Mouse (Mus musculus): ENCODE results near the gene Gm4491.

Gm4491 gene

DNA sequence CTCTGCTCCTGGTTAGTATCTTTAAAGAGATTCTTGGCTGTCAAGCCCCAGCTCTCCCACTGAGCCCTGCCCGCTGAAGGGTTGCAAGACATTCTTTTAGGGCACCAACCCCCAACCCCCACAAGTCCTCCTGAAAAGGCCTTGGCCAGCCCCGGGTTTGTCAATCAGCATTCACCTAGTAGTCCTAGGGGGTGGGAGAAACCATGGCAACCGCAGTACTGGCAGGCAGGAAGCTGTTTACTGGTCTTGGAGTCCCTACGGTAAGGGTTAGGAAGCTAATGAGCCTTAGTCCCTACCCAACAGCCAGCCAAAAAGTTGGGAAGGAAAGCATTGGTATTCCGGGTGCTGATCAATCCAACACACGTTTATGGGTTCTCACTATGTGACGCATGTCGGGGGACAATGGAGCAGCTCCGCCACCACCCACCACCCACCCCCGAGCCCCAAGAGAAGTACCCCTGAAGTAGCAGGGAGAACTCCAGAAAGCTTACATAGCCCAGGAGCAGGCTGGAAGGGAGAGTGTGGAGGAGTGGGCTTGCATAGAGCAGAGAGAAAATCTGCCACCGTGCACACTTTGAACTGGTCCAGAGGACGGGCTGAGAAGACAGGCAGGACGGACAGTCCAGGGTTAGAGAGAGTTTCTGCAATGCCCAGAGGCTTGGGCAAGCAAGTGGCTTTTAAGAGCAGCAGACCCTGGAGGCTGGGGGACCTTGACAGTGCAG, at the start of gene Gm4491:
TSS of gene Gm4491 (minus strand) at position 61 of the 722 bp plus-strand sequence.
- peak; percentile 20 for DNase-seq

DNA sequence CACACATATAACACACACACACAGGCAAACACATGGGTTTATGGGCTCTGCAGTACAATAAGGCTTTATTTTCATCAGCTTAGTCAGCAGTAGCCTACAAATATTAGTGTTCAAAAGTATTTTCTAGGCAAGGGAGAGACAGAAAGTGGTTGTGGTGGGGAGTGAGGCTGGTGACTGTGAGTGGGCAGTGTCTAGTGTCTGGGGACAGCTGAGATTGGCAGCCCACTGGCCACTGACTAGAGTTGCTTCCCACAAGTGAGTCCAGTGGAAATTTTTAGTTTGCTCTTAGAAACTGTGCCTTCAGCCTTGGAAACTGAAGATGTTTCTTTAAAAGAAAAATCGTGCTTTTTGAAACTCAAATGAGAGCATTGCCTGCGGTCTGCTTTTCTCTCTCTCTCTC, 46.1 kb upstream of the Gm4491 start:
- DNase-seq, result no peak

DNA sequence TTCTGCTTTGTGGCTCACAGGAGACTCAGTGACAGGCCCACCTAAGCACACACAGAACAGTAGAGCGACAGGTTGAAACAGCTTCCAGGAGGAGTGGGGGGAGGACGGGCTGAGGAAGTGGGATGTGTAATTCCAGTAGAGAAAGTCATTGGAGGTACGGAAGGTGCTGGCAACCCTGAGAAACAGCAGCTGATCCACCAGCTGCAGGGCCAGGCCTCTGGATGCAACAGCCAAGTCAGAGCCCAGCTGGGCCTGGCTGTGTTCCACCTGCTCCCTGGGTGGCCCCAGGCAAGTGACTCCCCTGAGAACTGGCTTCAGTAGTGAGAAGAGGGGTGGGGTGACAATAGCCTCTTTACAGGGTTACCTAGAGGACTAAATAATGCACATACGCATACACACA, 45.5 kb upstream of the Gm4491 start:
- peak; percentile 16 to 32 for DNase-seq

DNA sequence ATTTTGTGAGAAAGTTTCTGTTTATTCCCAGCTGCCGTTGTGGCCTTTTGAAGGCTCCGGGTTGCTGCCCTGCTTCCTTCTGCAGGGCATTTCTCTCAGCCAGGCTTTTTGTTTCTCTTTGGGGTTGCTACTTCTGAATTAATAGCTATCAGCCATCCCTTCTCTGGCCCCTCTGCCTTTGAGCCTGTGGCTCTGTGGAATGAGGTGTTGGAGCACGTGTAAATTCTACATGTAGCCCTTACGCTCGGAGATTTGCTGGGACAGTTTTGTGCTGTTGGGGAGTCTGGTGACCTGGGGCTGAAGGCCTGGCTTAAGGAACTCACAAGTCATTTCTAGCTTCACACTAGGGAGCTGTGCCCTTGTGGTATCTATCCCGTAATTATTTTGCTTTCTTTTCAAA, 39.2 kb upstream of the Gm4491 start:
- no peak for DNase-seq

DNA sequence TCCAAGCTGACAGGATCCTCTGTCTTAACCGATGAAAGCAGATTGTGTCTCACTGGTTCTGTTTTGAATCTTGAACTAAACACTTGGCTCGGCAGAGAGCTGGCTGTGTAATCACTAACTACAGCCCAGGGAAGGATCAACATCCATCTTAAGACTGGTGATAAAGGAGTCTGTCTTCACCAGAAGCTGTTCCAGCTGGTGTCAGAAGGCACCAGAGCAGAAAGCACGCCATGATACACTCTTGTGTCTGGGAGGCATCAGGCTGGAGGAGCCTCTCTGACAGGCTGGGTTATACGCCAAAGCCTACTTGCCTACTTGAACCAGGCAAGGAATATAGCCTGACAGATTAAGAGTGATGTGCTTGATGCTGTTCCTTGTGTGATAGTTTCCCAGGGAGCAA, 30.1 kb upstream of the Gm4491 start:
- no peak for DNase-seq

DNA sequence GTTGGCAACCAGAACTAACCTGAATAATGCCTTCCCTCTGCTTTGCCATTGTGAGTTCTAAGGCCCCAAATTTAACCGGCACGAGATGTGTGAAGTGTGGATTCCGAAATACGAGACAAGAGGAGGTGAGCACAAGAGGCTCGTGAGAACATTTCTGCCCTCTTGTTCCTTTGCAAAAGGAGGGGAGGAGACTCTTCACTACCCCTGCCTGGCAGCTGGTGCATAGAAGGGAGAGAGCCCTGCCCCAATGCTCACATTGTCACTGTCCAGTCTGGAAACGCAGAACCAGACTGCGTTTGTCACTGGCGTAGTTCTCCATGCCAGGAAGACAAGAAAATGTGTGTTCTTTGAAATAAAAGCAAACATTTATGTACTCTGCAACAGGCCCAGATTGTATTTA, 19.6 kb upstream of the Gm4491 start:
- no peak for DNase-seq

DNA sequence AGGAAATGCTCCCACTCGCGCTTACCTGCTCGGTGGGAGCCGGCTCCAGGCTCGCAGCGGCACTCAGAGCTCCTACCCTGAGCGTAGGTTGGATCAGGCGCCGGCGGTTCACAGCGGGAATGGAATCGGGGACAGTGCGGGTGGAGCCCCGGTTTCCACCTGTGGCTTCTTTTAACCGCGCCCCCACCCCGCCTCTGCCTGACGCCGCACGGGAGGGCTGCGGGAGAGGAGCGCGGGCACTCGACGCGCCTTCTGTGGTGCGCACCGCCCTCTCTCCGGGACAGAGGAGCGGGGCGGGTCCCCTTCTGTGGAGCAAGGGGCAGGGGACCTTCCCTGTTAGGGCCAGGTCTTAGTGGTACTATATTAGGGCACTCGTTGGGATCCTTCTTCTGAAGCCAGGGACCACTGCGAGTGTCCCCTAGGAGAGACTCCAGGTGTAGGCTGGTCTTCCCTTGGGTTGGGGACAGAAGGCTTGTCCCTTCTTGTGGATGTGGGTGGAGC, 17.5 kb upstream of the Gm4491 start, which contains the start of gene Gjb6:
TSS of gene Gjb6 (minus strand) at position 451 of the 501 bp plus-strand sequence.
- peak; percentile 15 to 18 for DNase-seq

DNA sequence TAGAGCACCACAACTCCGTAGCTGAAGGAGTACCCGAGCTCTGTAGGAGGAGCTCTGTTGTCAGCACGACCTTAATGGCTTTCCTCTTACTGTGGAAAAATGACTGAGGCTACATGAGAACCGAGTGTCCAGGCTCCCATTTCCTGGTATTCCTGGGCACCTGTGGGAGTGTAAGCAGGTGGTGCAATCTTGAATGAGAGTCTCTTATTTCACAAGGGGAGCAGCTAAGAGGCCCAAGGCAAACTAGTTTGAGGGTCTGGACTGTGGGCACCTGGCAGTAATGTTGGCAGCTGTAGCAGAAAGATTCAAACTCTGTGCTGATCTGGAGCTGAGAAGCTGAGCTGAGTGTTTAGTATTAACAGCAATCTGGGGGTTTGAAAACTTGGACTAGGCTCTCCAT, 11.7 kb upstream of the Gm4491 start:
- DNase-seq, result no peak

DNA sequence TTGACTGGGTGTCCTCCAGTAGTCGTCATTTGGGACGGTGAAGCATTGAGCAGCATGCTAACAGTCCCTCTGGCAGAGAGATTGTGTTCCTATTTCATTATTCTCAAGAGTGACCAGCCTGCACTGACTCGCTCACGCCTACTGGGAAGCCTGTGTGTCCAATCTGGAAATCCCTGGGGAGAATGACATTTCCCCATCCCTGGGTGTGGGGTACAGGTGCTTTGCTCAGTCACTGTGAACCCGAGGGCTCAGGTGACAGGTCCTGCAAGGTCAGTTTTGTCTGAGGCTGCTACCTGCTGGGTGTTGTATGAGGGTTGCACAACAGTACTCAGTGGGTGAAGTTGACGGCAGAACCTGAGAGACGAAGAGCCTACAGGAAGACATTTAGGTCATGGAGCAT, 6.6 kb upstream of the Gm4491 start:
- no peak for DNase-seq

DNA sequence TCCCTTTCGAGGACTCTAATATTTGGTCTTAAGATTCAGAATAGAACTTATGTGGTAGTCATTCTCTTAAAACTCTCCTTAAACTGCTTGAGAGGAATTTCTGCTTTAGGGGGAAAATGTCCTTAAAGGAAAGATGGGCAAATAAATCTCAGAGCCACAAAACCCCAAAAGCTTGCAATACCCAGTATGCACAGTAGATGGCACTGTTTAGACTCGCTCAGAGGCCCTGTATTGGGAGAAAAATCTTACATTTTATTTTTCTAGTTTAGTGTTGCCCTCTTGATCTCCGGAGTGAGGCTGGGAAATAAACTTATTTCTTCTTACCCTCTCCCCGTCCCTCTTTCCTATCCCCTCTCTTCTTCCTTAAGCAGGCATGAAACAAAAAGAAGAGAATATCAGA, 6.5 kb downstream of the Gm4491 start:
- peak; percentile 68 to 75 for DNase-seq

DNA sequence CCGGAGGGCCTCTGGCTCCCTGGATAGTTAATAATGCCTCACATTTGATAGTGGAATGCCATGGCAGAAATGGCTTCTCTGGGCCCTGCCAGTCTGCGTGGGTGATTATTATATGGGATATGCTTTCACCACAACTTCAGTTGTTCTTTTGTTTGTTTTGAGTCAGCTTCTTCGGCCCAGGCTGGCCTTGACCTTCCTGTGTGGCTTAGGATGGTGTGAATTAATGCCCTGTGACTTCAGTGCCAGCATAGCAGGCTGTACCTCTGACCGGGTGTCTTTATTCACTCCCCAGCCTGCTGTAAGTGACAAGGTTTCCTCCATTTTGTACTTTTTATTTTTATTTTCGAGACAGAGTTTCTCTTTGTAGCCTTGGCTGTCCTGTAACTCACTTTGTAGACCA, 7.8 kb downstream of the Gm4491 start:
- DNase-seq, result no peak

DNA sequence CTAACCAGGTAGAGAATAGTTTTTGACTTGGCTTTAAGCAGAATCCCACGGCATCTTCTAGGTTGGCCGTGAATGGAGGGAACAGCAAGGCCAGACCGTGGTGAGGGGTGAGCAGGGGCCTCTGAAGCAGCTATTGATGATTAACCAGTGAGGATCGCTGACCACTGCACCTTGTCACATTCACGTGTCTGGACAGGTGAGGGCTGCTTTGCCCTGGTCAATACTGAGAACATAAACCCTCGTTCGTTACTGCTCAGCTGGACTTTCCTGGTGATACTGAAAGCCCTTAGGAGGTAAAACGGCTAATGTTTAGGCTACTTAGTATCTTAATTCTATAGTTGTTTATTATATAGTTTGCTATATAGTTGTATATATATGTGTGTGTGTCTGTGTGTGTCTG, 8.6 kb downstream of the Gm4491 start:
- DNase-seq, result no peak

DNA sequence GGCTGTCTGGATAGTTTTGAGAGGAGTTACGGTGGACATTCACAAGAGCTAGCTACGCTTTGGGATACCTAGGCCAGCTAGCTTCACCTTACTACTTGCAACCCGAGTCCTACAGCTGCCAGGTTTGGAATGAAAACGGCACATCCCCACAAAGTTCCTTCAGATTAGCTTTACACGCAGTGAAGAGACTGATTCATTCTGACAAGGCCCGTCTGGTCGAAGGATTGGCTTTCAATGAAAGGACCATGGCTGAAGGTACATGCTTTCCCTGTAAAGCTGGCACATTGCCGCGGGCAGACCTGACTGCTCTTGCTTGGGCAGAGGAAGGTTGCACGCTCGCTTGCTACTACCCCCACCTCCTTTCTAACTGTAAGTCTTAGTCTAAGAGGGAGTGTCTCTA, 10.0 kb downstream of the Gm4491 start:
- DNase-seq, result peak; percentile 40 to 51

DNA sequence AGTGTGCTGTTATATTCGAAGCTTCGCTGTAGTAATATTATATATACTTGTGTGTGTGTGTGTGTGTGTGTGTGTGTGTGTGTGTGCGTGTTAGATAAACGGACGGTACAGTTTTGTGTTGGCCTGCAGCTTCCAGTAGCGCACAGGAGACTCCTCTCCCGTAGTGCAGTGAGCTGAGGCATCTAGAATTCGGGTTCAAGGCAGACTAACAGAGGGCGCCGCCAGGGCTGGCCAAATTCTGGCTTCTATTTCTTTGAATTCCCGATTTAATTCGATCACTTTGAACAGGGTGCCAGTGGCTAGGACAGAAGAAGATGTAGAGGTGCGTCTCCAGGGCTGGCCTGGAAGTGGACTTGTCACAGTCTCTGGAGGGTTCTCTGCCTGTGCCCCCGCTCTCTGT, 10.6 kb downstream of the Gm4491 start:
- no peak for DNase-seq

DNA sequence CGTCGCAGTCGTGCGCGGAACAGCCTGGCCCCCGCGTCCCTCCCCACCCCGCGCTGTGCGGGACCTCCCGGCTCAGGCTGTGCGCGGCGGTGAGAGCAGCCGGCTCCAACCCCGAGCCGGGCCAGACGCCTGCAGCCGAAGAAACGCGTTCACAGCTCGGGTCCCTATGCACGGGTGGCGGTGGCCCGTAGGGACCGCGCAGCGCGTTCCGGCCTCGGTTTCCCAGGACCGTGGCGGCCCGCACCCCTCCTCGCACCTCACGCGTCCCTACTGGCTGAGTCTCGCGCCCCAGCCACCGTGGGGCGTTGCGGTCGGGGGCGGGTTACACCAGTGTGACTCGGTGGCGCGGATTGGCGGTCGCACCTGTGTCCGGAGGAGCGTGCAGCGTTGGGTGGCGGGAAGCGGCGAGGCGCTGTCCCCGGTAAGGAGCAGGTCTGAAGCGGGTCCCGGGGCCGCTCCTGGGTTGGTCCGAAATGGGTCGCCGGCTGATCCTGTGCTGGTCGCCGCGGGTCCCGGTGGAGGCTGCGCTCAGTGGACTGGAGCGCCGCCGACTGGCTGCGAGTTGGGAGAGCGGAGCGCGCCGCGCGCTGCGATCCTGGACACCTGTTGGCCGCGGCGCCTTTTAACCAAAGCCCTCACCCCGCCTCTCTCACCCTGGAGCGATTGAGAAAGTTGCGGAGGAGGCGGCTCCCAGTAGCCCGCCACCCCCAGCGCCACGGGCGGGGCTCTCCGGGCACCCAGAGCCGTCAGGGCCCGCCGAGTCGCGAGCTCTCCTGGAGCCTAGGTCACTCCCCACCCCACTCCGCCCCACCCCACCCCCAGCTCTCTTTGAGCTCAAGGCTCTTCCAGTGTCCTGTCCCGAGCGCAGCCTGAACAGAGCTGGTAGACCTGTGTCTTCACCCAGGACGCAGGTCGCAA, 11.3 kb downstream of the Gm4491 start, which contains the start of gene Gjb2:
TSS of gene Gjb2 (minus strand) at position 597 of the 918 bp plus-strand sequence.
- DNase-seq, result peak; percentile 21 to 38

DNA sequence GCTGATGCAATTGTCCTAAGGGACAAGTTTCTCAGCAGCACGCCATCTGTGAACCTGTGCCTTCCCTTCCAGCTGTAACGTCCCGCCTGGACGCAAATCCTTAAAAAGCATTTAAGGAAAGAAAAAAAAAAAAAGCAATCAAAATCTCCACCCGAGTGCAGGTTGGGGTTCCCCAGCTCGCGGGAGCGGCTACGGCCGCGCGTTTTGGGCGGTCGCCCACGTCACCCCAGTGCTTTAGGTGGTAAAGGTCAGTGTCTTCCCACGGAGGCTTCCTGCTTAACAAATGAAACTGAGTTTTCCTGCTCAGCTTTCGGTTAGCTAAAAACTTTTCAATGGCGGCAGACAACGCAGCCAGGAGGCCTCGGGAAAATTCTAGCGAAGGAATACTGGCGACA, 12.0 kb downstream of the Gm4491 start:
- DNase-seq, result no peak

DNA sequence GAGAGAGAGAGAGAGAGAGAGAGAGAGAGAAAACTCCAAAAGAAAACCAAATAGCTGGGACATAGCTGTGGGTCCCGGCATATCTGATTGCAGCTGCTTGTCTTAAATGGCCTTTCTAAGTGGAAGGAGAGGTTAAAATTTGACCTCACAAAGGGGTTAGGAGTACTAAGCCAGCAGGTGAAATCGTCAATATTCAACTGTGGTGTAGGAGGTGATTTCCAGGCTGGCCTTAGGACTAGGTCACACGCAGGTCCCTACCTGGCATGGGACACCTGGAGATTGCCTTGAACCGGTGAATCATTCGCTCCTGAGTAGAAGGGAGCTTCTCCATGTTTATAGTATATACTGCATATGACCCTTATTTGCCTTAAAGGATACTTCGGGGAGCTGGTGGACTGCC, 12.6 kb downstream of the Gm4491 start:
- DNase-seq, result no peak

DNA sequence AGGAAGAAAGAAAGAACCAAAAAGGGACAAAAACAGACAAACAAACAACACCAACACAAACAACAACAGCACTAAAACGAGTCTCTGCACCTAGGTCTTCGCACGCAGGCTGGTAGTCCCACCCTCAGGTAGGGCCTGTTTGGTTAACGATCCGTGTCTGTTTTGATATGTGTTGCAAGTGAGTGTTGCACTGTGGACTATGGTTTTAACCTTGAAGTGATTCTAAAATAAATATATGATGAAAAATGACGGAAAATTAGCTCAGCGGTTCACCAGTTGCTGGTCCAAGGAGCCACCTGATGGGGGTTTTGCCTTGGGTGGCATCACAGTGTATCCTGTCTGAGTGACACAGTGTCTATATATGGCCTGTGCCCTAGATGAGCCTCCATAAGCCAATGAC, 14.1 kb downstream of the Gm4491 start:
- no peak for DNase-seq

DNA sequence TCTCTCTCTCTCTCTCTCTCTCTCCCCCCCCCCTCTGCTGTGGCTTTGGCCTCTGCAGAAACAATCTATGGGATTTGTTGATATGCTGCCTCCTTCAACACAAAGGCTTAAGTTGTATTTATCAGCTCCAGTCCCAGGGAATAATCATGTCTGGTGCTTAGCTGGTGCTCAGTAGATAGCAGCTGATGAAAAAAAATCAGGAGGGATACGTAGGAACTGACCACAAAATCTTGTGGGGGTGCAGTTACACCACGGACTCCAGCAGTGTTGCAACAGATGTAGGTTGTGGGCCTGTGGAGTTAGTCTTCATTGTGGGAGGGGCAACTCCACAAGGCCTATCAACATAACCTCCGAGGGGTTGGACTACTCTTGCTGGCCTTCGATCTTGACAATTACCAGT, 19.8 kb downstream of the Gm4491 start:
- DNase-seq, result no peak

DNA sequence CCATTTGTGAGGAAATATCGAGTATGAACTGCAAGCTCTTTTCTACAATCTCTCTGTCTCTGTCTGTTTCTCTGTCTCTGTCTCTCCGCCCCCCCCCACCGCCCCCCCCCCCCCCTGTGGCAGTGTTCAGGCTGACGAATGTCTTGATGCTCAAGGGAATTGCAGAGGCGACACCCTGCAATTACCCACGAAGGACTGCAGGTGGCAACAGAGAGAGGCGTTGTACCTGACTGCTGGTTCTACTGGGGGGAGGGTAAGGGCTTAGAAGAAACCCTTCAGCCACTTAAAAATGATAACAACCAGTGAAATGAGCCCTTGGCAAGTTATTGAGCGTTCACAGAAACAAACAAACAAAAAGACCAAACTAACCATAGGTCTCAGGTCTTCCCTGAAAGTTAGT, 22.7 kb downstream of the Gm4491 start:
- DNase-seq, result peak; percentile 44 to 62

DNA sequence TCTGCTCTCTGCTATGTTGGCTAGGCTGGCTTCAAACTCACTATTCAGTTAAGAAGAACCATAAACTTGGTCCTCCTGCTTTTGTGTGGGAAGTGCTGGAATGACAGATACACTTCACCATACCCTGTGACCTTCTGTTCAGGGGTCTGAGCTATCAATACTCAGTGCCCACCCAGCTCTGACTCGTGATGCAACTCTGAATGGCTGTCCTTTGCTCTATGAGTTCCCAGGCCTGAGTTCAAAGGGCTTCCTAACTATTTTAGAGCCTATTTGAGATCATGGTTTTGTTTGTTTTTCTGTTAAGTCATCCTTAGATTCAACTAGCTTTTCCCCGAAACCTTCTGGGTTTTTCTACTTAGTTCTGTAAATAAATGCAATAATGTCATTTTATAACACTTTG, 25.7 kb downstream of the Gm4491 start:
- no peak for DNase-seq

DNA sequence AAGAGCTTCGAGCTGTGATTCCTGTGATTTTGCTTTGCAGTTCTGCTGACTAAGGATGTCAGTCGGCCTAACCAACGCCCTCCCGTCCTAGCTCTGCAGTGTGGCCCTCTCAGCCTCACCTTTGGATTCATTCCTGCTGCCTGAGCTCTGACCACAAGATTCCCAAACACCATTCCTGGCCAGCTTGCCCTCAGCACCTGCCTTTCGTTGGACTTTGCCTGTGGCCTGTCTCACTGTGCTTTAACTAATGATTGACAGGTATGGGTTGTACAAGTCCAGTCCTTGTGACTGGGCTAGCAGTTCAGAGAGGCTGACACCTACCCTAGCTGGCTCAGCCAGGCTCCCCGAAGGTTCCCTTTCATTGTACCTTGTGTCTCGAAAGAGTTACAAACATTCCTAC, 26.6 kb downstream of the Gm4491 start:
- no peak for DNase-seq

DNA sequence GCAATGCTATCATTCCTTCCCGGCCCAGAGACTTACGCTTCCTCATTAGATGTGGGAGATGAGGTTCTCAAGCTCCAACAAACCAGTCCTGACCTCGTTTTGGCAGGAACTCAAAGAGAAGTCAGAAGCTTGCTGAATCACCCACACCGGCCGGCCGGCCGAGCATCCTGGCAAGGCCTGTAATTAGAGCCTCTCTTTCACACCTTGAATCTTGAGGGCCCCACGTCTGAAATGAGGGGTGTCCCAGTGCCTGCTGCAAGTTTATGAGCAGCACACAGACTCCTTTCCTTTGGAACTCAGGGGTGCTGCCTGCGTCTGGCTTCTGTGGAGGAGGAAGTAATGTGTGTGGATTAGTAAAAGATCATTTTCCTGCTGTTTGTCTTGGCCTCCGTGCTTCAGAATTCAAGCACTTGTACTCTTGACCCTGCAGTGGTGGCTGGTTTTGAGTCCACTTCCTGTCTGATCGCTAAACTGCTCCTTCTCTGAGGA, 31.5 kb downstream of the Gm4491 start:
- DNase-seq, result no peak

DNA sequence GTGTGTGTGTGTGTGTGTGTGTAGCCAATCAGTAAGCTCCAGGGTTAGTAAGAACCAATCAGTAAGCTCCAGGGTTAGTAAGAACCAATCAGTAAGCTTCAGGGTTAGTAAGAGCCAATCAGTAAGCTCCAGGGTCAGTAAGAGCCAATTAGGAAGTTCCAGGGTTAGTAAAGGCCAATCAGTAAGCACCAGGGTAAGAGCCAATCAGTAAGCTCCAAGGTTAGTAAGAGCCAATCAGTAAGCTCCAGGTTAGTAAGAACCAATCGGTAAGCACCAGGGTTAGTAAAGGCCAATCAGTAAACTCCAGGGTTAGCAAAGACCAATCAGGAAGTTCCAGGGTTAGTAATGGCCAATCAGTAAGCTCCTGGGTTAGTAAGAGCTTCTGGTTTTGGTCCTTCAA, 32.8 kb downstream of the Gm4491 start:
- DNase-seq, result no peak

Measured in cerebellum, postnatal 14 days (tissue).